Mouse (Mus musculus) thymus, postnatal 25 days (tissue): Measurements from ENCODE around the gene Med11.
A peak's percentile ranks its signal among the peaks of the same experiment; 100 is the strongest.
"Not testable (repeated sequence)": the region's sequence is repeated elsewhere in the genome, so short reads cannot be mapped to it uniquely, and the experiment has no call there.

Source experiments
- DNase-seq: peaks from one replicate; pipeline ENCODE4 v3.0.0; 2022

Gene Med11

GRCm38 (mm10) chr11:70451797-70452498, at the start of gene Med11:
Med11 (plus strand) TSS chr11:70451919.
- DNase-seq, result peak; percentile 93

GRCm38 (mm10) chr11:70403598-70403997, 48.1 kb upstream of the Med11 start:
- no peak for DNase-seq

DNA sequence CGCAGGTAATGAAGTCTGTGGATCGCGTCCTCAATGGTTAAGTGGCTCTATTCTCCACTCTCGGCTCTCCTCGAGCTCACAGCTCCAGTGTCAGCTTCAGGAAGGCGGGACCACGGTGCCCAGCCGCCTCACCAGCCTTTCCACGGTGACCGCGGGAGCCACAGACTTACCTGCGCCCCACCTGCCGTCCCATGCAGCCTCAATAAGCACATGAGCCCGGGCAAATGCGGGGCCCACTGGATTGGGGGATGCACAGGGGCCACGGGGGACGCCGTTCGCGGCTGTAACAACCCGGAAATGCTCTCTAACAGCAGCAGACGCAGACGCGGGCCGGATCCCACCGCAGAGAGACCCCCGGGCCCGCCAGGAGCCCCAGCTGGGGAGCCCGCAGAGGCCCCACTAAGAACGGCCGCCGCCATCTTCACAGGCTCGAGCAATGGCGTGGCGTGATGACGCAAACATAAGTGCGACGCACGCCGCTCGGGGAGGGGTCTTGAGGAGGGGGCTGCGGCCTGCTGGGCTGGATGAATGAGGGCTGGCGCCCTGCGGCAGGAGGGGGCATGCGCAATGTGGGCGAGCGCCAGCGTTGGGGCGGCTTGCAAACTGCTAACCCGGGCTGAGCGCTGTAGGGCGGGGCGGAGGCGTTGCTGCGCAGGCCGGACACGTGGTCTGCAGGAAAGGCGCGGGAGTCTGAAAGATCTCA, 42.0 kb upstream of the Med11 start, which contains the start of gene Pelp1:
Pelp1 (minus strand) TSS at position 438 of the 703 bp plus-strand sequence.
- DNase-seq, result peak; percentile 93

GRCm38 (mm10) chr11:70410297-70410643, 41.4 kb upstream of the Med11 start:
- DNase-seq, result no peak

DNA sequence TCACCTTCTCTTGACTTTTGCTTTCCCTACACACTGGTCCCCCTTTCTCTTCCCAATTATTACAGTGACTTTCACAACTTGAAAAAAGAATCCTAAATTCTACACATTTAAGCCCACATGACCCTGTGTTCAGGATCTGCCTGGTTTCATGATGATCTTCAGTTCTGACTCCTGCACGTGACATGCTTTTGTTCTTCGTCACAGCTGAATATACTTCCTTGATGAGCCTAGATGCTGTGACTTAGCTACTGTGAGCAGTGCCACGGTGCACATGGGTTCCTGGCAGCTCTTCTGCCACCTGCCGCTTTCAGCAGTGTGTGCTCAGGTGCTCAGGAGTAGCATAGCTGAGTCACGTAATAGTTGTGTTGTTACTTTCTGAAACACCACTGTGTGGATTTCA, 39.1 kb upstream of the Med11 start:
- DNase-seq, result no peak

DNA sequence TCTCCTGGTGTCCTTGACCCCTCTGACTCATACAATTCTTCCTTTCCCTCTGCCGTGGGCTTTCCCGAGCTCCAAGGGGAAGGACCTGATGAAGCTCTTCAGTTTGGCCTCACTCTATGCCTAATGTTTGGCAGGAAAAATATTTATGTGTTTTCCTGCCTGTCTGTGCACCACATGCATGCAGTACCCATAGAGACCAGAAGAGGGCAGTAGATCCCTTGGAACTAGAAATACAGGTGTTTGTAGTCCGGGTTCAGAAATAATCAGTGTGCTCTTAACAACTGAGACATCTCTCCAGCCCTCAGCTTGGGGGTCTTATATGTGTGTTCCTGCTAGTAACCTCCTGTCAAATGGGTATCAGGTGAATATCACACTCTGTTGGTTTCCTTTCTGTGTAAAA, 37.8 kb upstream of the Med11 start:
- DNase-seq, result peak; percentile 86

DNA sequence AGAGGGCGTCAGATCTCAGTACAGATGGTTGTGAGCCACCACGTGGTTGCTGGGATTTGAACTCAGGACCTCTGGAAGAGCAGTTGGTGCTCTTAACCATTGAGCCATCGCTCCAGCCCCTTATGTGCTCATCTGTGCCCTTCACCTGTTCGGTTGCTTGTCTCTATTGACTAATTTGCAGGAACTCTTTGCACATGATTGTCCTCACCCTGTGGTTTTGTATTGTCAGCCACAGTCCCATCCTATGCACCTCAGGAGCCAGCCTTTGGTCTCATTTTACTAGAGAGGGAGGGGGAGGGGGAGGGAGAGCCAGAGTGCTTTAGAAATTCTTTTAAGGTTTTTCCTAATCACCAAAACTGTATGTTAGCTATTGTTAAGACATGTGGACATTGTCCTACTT, 33.5 kb upstream of the Med11 start:
- DNase-seq, result no peak

DNA sequence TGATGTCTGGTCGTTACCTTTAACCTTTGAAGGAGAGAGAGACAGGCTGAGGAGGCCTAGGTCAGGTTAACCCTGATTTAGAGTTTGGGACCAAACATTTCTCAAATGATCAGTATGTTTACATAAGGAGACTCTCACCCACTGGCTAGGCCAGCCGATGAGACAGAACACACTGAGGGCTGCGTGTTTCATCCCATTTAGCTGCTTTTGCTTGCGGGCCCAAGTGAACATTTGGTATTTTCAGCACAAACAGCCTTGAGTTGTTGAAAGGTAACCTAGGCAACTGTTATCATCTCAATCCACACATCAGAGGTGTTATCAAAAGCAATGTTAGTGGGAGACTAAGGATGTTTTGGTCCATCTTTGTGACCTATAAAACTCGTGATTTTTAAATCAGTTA, 32.2 kb upstream of the Med11 start:
- no peak for DNase-seq

DNA sequence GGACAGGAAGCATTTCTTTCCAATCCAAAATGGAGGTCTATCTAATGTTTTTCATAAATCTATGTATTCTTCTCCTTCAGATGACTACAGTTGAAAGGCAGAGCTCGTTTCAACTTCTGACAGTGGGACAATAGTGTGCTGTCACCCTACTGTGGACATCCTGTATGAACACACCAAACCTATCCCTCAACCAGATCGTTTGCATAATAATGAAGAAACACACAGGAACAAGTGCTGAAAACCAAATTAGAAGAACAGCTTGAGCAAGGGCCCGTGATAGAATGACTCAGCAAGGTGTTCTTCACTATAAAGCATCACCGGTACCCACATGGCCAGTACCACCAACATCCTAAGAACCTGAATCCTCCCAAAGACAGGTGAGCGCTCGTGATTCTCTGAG, 25.1 kb upstream of the Med11 start:
- not testable (repeated sequence) for DNase-seq

DNA sequence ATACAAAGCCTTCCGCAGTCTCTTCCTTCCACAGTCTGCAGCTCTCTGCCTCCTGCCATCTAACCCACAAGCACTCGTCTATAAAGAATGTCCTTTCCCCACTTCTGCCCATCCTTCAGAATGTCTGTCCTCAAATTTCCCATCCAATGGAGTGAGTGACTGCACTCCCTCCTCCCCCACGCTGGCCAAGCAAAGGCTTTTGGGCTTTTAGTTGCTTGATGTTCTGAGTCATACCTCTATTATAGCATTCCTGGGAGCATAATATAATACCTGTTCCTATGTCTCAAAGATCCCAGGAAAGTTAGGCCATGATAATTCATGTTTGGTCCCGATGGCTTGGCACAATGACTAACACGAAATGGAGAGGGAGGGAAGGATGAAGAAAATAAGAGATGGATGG, 20.1 kb upstream of the Med11 start:
- no peak for DNase-seq

- DNase-seq, result peak; percentile 99
These were observed 19.4 kb upstream of the Med11 start, which contains the start of gene Arrb2 for GRCm38 (mm10) chr11:70432048-70432894. Arrb2 (plus strand) TSS chr11:70432635.

DNA sequence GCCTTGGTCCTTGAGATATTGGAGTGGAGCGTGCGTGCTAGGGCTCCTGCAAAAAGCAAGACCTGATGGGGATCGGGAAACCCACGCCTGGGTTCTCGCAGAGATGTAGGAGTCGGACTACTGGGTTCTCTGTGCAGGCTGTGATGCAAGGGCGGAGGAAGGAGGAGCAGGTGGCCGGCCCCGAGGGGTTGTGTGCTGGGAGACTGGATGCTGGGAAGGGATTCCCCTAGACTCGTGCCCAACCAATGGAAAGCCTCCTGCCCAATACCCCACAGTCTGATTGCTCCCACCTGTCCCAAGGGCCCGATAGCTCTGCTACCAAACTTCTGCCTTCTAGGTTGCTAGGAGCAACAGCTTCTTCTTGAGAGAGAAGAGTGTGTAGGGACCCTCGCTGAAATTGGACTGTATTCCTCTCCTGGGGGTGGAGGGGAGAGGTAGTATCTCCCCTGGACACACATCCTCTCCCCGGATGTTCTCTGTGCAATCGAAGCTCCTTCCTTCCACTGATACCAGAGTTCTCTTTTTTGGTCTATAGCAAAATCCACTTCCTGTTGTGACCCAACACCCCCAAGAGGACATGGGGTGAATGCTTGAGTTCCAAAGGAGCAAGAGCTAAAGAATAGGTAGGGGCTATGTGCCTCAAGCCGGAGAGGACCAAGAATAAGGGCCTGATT, 18.7 kb upstream of the Med11 start:
- peak; percentile 44 for DNase-seq

GRCm38 (mm10) chr11:70433569-70433943, 18.2 kb upstream of the Med11 start:
- no peak for DNase-seq

DNA sequence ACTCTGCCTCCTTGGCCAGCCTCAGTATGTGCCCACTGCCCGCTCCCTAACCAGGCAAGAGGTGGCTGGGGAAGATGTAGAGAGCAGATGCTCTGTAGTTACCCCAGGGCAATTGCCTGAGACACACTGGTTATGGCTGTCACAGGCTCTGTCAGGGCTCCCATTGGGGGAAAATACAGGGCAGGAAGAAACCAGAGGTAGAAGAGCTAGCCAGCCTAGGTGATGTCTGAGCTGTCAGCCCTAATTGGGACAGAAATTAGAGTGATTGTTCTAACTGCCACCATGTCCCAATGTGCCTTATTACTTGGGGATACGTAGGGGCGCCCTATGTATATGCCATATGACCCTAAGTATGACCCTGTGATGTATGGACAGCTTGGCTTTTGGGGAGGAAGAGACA, 17.8 kb upstream of the Med11 start:
- peak; percentile 23 for DNase-seq

GRCm38 (mm10) chr11:70435476-70435875, 16.2 kb upstream of the Med11 start:
- DNase-seq, result peak; percentile 73

DNA sequence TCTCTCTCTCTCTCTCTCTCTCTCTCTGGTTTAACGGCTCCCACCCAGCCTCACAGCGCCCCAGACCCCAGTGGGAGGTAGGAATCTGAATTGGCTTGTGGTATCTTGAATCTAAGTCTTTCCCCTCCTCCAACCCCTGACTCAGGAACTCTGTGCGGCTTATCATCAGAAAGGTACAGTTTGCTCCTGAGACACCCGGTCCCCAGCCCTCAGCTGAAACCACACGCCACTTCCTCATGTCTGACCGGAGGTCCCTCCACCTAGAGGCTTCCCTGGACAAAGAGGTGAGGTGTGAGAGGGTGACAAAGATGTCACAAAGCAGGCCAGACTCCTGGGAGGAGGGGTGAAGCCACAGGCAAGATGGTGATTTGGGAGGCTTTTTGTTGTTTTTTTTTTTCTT, 14.3 kb upstream of the Med11 start:
- peak; percentile 27 for DNase-seq

DNA sequence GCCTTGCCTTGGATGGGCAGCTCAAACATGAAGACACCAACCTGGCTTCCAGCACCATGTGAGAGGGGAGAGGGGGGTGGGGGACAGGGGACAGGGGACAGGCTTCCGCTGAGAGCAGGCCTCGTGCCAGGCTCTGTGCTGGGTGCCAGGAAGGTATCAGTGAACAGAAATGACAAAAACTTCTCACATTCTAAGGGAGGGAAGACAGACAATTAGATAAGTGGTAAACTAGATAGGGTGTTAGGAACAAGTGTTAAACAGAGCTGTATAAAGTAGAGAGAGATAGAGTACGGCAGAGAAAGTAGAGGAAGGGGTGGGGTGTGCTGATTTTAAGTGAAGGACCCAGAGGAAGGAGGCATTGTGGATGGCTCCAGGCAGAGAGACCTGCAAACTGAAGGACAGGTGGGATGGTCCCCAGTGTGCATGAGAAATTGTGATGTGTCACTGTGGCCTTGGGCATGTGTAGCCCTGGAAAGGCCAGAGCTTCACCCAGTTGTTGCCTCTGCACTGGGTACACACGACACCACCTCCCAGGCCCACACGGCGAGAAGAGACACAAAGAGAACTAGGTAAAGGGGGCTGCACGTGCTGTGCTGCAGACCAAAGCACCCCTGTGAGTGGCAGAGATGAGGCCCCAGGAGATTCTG, 12.9 kb upstream of the Med11 start:
- DNase-seq, result no peak

GRCm38 (mm10) chr11:70440637-70441036, 11.1 kb upstream of the Med11 start:
- no peak for DNase-seq

- no peak for DNase-seq
These were observed 9.8 kb upstream of the Med11 start for GRCm38 (mm10) chr11:70441882-70442281.

DNA sequence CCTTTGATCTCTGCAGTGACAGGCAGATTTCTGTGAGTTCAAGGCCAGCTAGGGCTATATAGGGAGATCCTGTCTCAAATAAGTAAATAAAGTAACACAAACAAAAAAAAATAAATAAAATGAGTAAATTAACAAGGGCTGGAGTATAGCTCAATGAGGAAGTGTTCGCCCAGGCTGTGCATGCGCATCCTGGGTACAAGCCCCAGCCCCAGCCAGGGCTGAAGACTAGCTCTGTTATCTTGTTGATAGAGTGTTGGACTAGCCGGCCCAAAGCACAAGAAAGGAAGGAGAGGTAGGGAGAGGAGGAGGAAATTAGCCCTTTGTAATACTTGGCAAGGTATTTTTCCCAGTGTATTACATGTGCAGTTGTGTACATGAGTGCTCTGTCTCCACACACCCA, 7.8 kb upstream of the Med11 start:
- no peak for DNase-seq

DNA sequence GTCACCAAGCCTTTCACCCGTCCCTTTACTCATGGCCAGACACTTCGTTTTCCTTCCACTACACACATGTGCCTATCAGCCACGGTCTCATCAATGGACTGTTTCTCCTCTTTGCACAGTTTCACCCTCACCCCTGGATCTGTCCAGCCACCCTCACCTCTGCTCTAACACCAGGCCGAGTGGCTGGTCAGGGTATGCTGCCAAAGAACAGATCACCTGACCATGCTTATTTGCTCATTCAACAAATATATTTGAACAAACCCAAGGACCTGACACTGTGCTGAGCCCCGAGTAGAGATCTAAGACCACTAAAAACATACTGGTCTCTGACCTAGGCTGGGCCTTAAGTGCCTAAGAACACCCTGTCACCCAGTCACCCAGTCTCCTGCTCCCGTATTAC, 7.1 kb upstream of the Med11 start:
- no peak for DNase-seq

GRCm38 (mm10) chr11:70446756-70447155, 5.0 kb upstream of the Med11 start:
- no peak for DNase-seq

DNA sequence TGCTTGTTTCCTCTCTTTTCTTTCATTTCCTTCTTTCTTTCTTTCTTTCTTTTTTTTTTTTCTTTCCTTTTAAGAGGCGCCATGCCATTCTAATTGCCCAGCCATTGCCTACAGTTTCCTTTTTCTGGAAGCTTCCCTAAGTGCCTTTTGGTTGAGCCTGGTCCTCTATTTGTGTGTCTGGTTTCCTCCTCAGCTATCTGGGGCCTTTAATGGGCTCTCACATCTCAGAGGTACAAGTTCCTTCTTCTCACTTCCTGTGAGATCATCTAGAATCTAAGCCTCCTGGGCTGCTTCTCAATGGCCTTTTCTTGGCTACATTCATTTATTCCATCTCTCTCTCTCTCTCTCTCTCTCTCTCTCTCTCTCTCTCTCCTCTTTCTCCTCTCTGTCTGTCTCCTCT, 4.3 kb upstream of the Med11 start:
- no peak for DNase-seq
